Mouse (Mus musculus): ENCODE measurements around the gene Lrrc55. TPM values are rescaled to one million over a fixed set of nuclear protein-coding genes. Genes with fewer than 3 reads are reported as not detected.

Lrrc55 gene
- 12.2 and 13.5 TPM in 2 replicates for polyA plus RNA-seq (2012; rRNA removed)

DNA sequence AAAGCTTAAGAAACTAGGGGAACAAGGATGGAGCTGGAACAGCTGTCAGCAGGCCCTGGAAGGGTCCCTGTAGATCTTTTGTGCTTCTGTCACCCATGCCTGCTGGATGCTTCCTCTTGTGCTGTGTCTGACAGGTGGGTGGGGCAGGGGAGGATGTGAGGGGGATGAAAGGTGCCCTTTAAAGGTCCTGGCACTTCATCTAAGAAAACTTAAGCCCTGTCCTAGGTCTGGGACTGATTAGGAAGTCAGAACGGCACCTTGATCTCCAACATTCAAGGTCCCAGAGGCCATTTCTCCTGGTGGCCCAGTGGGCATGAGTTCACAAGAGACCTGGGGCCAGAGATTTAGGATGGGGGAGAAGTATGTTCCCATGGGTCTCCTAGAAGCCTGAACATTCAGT is at the start of gene Lrrc55:
Gene Lrrc55 (minus strand): TSS at position 297 of the 400 bp plus-strand sequence.

GRCm38 (mm10) chr2:85136089-85136488 is 60.9 kb downstream of the Lrrc55 start, which contains the start of gene Aplnr:
TSS of gene Aplnr (plus strand) at chr2:85136225.

Other genes with a start within 250 kb of the Lrrc55 start
- gene Prg2, start 216.7 kb downstream of the Lrrc55 start, polyA plus RNA-seq (2012; rRNA removed): 0.26 and 0.45 TPM in 2 replicates
- gene Prg3, start 209.0 kb downstream of the Lrrc55 start, polyA plus RNA-seq (2012; rRNA removed): 0.15 TPM in 1 of 2 replicates, not detected in the other
- 230 and 252 TPM in 2 replicates for gene Ssrp1, start 160.0 kb downstream of the Lrrc55 start, polyA plus RNA-seq (2012; rRNA removed)
- gene P2rx3, start 159.7 kb downstream of the Lrrc55 start, polyA plus RNA-seq (2012; rRNA removed): 4.0 and 14.1 TPM in 2 replicates
- gene Tnks1bp1, start 149.2 kb downstream of the Lrrc55 start, polyA plus RNA-seq (2012; rRNA removed): 42.6 and 54.2 TPM in 2 replicates
- gene Aplnr, start 61.0 kb downstream of the Lrrc55 start, polyA plus RNA-seq (2012; rRNA removed): 17.1 and 24.1 TPM in 2 replicates
- not detected in 2 replicates for gene Olfr987, start 142.1 kb upstream of the Lrrc55 start, polyA plus RNA-seq (2012; rRNA removed)
- gene Olfr988, start 166.0 kb upstream of the Lrrc55 start, polyA plus RNA-seq (2012; rRNA removed): not detected in 2 replicates
- not detected in 2 replicates for gene Olfr992, start 212.3 kb upstream of the Lrrc55 start, polyA plus RNA-seq (2012; rRNA removed)
- not detected in 2 replicates for gene Olfr993, start 217.7 kb upstream of the Lrrc55 start, polyA plus RNA-seq (2012; rRNA removed)
- gene Olfr994, start 239.3 kb upstream of the Lrrc55 start, polyA plus RNA-seq (2012; rRNA removed): not detected in 2 replicates
- not detected in 2 replicates for gene Olfr995, start 246.4 kb upstream of the Lrrc55 start, polyA plus RNA-seq (2012; rRNA removed)

All from central nervous system, embryonic 14 days (tissue).